ENCODE assay signal across 18 mouse cellular contexts in the genomic region with DNA sequence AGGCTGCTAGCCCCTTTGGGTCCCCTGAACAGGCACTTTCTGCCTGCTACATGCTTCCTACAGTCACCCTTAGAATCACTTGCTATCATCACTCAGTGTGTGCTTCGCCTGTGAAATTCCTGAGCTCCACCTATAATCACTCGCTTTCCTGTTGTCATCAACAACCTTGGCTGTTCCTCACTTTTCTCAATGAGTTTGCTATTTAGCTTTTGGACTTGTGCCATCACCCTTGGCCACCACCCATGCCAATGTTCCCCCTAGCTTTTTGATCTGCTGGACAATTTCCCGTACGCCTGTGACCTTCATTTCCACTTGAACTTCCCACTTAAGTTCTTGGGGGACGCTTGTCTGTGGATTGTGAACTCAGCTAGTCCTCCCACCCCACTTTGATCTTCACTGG.
DNase-seq lines count a peak whose midpoint lies in the region; ATAC-seq and TF ChIP-seq lines count a peak whose summit lies in the region.
"Had no signal": no experiment of that assay in that cellular context is flagged by ENCODE, and none has a peak within 500 bp of the region (broad histone marks: within the 10 kb centered on the region; RNA-seq: fewer than 3 reads in every experiment).

No protein-coding gene starts in this region.

- H3K4me2 ChIP-seq in heart, embryonic 15.5 days = no peak overlapping the region
- no peak overlapping the region for H3K4me2 ChIP-seq in midbrain, embryonic 11.5 days
- no peak overlapping the region for H3K4me2 ChIP-seq in forebrain, postnatal 0 days (ENCODE audit: low read depth)
- H3K4me2 ChIP-seq: hindbrain, embryonic 13.5 days; limb, embryonic 12.5 days; liver, embryonic 13.5 days; midbrain, embryonic 12.5 days; neural tube, embryonic 13.5 days had no signal

- 35% methylated on average over 5 of the region's 5 CpGs for WGBS in heart, embryonic 15.5 days
- 97% methylated on average over 5 of the region's 5 CpGs for WGBS in midbrain, embryonic 11.5 days
- 87% methylated on average over 5 of the region's 5 CpGs for WGBS in forebrain, postnatal 0 days

- H3K4me1 ChIP-seq in heart, embryonic 15.5 days (replicated peaks) = peaks cover 43% of the 10 kb centered on the region
- no peaks in the 10 kb centered on the region for H3K4me1 ChIP-seq in midbrain, embryonic 11.5 days (ENCODE audit: control insufficient read depth, insufficient read depth, low read length)
- no peaks in the 10 kb centered on the region for H3K4me1 ChIP-seq in forebrain, postnatal 0 days (ENCODE audit: insufficient read depth)
- H3K4me1 ChIP-seq: hindbrain, embryonic 13.5 days; limb, embryonic 12.5 days; liver, embryonic 13.5 days; midbrain, embryonic 12.5 days; neural tube, embryonic 13.5 days had no signal

- TF ChIP-seq CTCF in forebrain, postnatal 0 days (IDR thresholded peaks at IDR 0.05; ENCODE audit: low read depth) = no peak

- H3K36me3 ChIP-seq in heart, embryonic 15.5 days = 0 out of 2 replicates have a peak, but pooled peaks cover 5% of the 10 kb centered on the region
- H3K36me3 ChIP-seq in midbrain, embryonic 11.5 days (ENCODE audit: control insufficient read depth, insufficient read depth, low read length) = no peaks in the 10 kb centered on the region
- no peaks in the 10 kb centered on the region for H3K36me3 ChIP-seq in forebrain, postnatal 0 days (ENCODE audit: insufficient read depth)
- H3K36me3 ChIP-seq: hindbrain, embryonic 13.5 days; liver, embryonic 13.5 days; neural tube, embryonic 13.5 days had no signal

- DNase-seq in adrenal gland, postnatal 14 days = peak; percentile 47
- DNase-seq in adrenal gland, postnatal 4 days (ENCODE audit: low spot score in 2 of 2) = no peak
- peak; percentile 42 for DNase-seq in kidney, postnatal 10 days
- DNase-seq in kidney, postnatal 4 days = no peak
- DNase-seq in ZHBTc4 (ENCODE audit: low read depth, low spot score) = peak; percentile 26
- no peak for DNase-seq in midbrain, embryonic 11.5 days (ENCODE audit: low spot score, missing footprints)
- no peak for DNase-seq in forebrain, postnatal 0 days
- DNase-seq: gastrocnemius, postnatal 10 days; liver, embryonic 13.5 days; right cerebral cortex, postnatal 14 days had no signal

- H3K9ac ChIP-seq in heart, embryonic 15.5 days = no peak overlapping the region
- no peak overlapping the region for H3K9ac ChIP-seq in midbrain, embryonic 11.5 days (ENCODE audit: low read length)
- no peak overlapping the region for H3K9ac ChIP-seq in forebrain, postnatal 0 days
- H3K9ac ChIP-seq: hindbrain, embryonic 13.5 days; limb, embryonic 12.5 days; liver, embryonic 13.5 days; midbrain, embryonic 12.5 days; neural tube, embryonic 13.5 days had no signal

- ATAC-seq in heart, embryonic 15.5 days (replicated peaks; ENCODE audit: insufficient number of reproducible peaks, insufficient read depth, low FRiP score, low read depth) = peak; percentile 70
- ATAC-seq in midbrain, embryonic 11.5 days (ENCODE audit: low FRiP score) = no peak
- ATAC-seq in forebrain, postnatal 0 days = no peak
- ATAC-seq: intestine, postnatal 0 days had no signal

- no peaks in the 10 kb centered on the region for H3K27me3 ChIP-seq in heart, embryonic 15.5 days
- no peaks in the 10 kb centered on the region for H3K27me3 ChIP-seq in midbrain, embryonic 11.5 days (ENCODE audit: control insufficient read depth, insufficient read depth, low read length)
- no peaks in the 10 kb centered on the region for H3K27me3 ChIP-seq in forebrain, postnatal 0 days (ENCODE audit: insufficient read depth, low read length)
- H3K27me3 ChIP-seq: hindbrain, embryonic 13.5 days; limb, embryonic 12.5 days; liver, embryonic 13.5 days; midbrain, embryonic 12.5 days; neural tube, embryonic 13.5 days had no signal

- H3K9me3 ChIP-seq in heart, embryonic 15.5 days (replicated peaks) = no peaks in the 10 kb centered on the region
- H3K9me3 ChIP-seq in midbrain, embryonic 11.5 days (ENCODE audit: control insufficient read depth, low read length) = no peaks in the 10 kb centered on the region
- H3K9me3 ChIP-seq in forebrain, postnatal 0 days (ENCODE audit: low read length) = no peaks in the 10 kb centered on the region
- H3K9me3 ChIP-seq: forebrain, embryonic 10.5 days; hindbrain, embryonic 13.5 days; limb, embryonic 12.5 days; liver, embryonic 13.5 days; midbrain, embryonic 12.5 days; neural tube, embryonic 13.5 days had no signal

- no peak overlapping the region for H3K4me3 ChIP-seq in heart, embryonic 15.5 days
- no peak overlapping the region for H3K4me3 ChIP-seq in midbrain, embryonic 11.5 days (ENCODE audit: low read depth, low read length)
- no peak overlapping the region for H3K4me3 ChIP-seq in forebrain, postnatal 0 days (ENCODE audit: low read depth, low read length)
- H3K4me3 ChIP-seq: forebrain, embryonic 10.5 days; hindbrain, embryonic 13.5 days; limb, embryonic 12.5 days; liver, embryonic 13.5 days; midbrain, embryonic 12.5 days; neural tube, embryonic 13.5 days had no signal

- H3K27ac ChIP-seq in heart, embryonic 15.5 days = peak overlapping the region; percentile 84
- H3K27ac ChIP-seq in midbrain, embryonic 11.5 days (ENCODE audit: low read depth, low read length) = no peak overlapping the region
- H3K27ac ChIP-seq in forebrain, postnatal 0 days (ENCODE audit: low read depth, low read length) = no peak overlapping the region
- H3K27ac ChIP-seq: forebrain, embryonic 10.5 days; hindbrain, embryonic 13.5 days; limb, embryonic 12.5 days; liver, embryonic 13.5 days; macrophage; midbrain, embryonic 12.5 days; neural tube, embryonic 13.5 days had no signal

Comparison
In these comparisons a context has a peak if more than half of its experiments do, and no peak if none do; other contexts are left out.
1. DNase-seq: peak in adrenal gland, postnatal 14 days (single experiment), kidney, postnatal 10 days (single experiment) and ZHBTc4 (single experiment); none in adrenal gland, postnatal 4 days (0 of 2), kidney, postnatal 4 days (0 of 2), midbrain, embryonic 11.5 days (single experiment) and forebrain, postnatal 0 days (single experiment).